Mouse (Mus musculus): ENCODE results near the gene Ddx39b.

- TF ChIP-seq GATA1 (IDR thresholded peaks at IDR 0.05; ENCODE audit: borderline replicate concordance, low read length): no peak
- TF ChIP-seq FLI1 (IDR thresholded peaks at IDR 0.05; ENCODE audit: low read length): no peak
Measured at GRCm38 (mm10) chr17:35195631-35196320, 45.8 kb upstream of the Ddx39b start.

Data from megakaryocyte, embryonic 14.5 days (primary cell).